Mouse (Mus musculus) ES-Bruce4 (cell line): ENCODE results near the gene Gm5128.
"Not testable (repeated sequence)": the region's sequence is repeated elsewhere in the genome, so short reads cannot be mapped to it uniquely, and the experiment has no call there.

Source experiments
- CTCF ChIP-seq: IDR thresholded peaks from one replicate; pipeline ENCODE4 v1.8.1; 2011; ENCODE audit warnings: low read depth, low read length
- EP300 ChIP-seq: IDR thresholded peaks from 2 replicates; pipeline ENCODE4 v1.6.1; 2011; ENCODE audit warnings: low read depth, low read length; ENCODE audit not compliant: insufficient read depth
- POLR2A ChIP-seq: IDR thresholded peaks from one replicate; pipeline ENCODE4 v1.8.1; 2011; ENCODE audit warnings: low read length; ENCODE audit not compliant: insufficient read depth

DNA sequence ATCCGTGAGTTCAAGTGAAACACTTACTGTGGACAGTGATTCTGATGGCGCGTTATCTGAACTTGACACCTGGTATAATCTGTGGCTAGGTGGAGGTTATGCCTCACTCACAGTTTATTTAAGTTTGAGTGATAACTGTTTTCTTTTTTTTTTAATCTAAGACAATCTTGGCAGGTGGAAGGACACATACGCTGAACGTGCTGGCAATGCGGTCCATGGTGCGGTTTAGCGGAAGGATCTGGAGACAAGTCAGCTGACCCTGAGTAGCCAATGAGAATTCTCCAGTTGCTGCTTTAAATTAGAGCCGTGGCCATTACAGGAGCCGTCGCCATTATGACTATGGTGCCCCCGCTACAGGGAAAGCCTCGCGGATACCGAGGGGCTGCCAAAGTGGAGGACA is at the start of gene Gm5128:
- TF ChIP-seq CTCF, POLR2A, EP300: not testable (repeated sequence)
